Mouse (Mus musculus): ENCODE results near the gene Dtx1. TPM values are rescaled to one million over a fixed set of nuclear protein-coding genes. Genes with fewer than 3 reads are reported as not detected.

Dtx1 gene
- polyA plus RNA-seq, 1 experiment from 2014 or later: 0.06 TPM

DNA sequence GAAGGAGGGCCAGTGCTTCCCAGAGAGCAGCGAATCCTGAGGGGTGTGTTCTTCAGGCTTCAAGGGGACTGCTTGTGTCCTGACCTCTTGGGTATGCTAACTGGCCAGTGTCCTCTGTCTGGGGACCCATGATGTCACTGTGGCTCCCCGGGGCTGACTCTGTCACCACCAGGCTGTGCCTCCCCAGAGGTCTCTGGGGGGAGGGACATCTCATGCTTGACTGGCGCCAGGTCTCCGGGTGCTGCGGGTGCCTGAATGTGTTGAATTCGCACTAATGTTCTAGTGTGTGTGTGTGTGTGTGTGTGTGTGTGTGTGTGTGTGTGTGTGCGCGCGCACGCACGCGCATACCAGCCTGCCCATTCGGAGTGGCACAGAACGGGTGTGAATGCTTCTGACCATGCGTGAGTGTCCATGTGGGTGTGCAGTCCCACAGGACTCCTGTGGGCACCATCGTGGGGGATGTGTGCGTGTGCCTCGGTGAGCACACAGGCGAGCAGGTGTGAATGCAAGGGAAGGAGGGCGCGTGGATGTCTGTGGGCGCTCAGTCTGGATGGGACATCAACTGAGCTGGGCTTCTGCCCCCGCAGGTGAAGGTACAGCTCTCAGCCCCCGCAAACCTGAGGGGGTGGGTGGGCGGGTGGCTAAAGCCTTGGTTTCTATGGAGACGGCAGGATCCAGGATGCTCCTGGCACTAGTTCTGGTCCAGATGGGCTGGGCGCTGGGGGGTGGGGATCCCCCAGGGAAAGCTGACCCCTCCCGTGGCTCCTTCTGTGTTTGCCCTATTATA is 58.6 kb downstream of the Dtx1 start:
- H3K4me1 ChIP-seq (replicated peaks): peaks cover 21% of the 10 kb centered on the region
- H3K4me3 ChIP-seq (replicated peaks): no peak overlapping the region
- no peaks in the 10 kb centered on the region for H3K9me3 ChIP-seq (replicated peaks)
- no peak for ATAC-seq (ENCODE audit: insufficient read depth)
- WGBS (ENCODE audit: insufficient replicate concordance): 67% methylated on average over 28 of the region's 28 CpGs
- H3K27ac ChIP-seq (replicated peaks): no peak overlapping the region
- H3K36me3 ChIP-seq (replicated peaks): no peaks in the 10 kb centered on the region
- H3K4me2 ChIP-seq: no peak overlapping the region
- H3K9ac ChIP-seq: no peak overlapping the region
- H3K27me3 ChIP-seq: peaks cover 55% of the 10 kb centered on the region

- peaks cover 65% of the 10 kb centered on the region for H3K27me3 ChIP-seq
- no peak overlapping the region for H3K27ac ChIP-seq (replicated peaks)
These were observed 60.5 kb downstream of the Dtx1 start for GRCm38 (mm10) chr5:120651230-120651629.

GRCm38 (mm10) chr5:120649938-120650337 is 61.8 kb downstream of the Dtx1 start:
- Histone ChIP-seq H3K9me3 (replicated peaks) (no peaks in the 10 kb centered on the region), H3K9ac (no peak overlapping the region), H3K27me3 (peaks cover 70% of the 10 kb centered on the region), H3K4me2 (no peak overlapping the region), H3K27ac (replicated peaks) (no peak overlapping the region), H3K4me1 (replicated peaks) (peaks cover 23% of the 10 kb centered on the region), H3K36me3 (replicated peaks) (no peaks in the 10 kb centered on the region), H3K4me3 (replicated peaks) (no peak overlapping the region)
- 19% methylated on average over 13 of the region's 13 CpGs for WGBS (ENCODE audit: insufficient replicate concordance)
- no peak for ATAC-seq (ENCODE audit: insufficient read depth)

More at GRCm38 (mm10) chr5:120651230-120651629, 60.5 kb downstream of the Dtx1 start:
- 37% methylated on average over 5 of the region's 5 CpGs for WGBS (ENCODE audit: insufficient replicate concordance)
- no peak overlapping the region for H3K4me2 ChIP-seq
- no peak overlapping the region for H3K9ac ChIP-seq
- H3K4me3 ChIP-seq (replicated peaks): no peak overlapping the region
- ATAC-seq (ENCODE audit: insufficient read depth): no peak
- peaks cover 23% of the 10 kb centered on the region for H3K4me1 ChIP-seq (replicated peaks)
- no peaks in the 10 kb centered on the region for H3K36me3 ChIP-seq (replicated peaks)
- H3K9me3 ChIP-seq (replicated peaks): no peaks in the 10 kb centered on the region

DNA sequence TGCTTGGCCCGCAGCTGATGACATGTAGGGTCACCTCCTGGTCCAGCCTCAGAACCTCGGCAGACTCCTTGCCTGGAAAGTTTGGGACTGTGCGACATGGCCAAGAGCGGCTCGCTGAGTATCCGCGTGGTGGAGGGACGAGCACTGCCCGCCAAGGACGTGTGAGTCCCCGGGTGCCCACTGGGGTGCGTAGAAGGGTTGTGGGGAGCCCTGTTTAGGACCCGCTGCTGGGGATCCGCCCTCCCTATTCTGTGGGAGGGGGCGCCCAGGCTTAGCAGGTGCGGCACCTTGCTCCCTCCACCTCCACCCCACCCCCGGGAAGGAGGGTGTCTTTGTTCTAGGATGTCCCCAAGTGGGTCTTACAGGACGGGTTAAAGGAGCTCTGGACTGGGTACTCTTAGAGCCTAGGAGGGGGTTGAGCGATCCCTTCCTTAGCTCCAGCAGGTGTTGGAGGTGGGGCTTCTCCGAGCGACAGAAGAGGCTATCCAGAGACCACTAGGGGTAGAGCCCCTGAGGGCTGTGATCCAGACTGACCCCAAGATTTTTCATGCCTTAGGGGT is 62.3 kb downstream of the Dtx1 start:
- H3K4me3 ChIP-seq (replicated peaks): peak overlapping the region; percentile 41
- no peaks in the 10 kb centered on the region for H3K36me3 ChIP-seq (replicated peaks)
- H3K4me1 ChIP-seq (replicated peaks): peaks cover 23% of the 10 kb centered on the region
- H3K9ac ChIP-seq: no peak overlapping the region; the same call in 1 of the 2 replicates
- peak overlapping the region; percentile 67 for H3K4me2 ChIP-seq
- ATAC-seq (ENCODE audit: insufficient read depth): 0 out of 2 replicates have a peak, but pooled peaks have one; percentile 5
- no peak overlapping the region for H3K27ac ChIP-seq (replicated peaks)
- peaks cover 70% of the 10 kb centered on the region for H3K27me3 ChIP-seq
- no peaks in the 10 kb centered on the region for H3K9me3 ChIP-seq (replicated peaks)
- 7% methylated on average over 21 of the region's 21 CpGs for WGBS (ENCODE audit: insufficient replicate concordance)

DNA sequence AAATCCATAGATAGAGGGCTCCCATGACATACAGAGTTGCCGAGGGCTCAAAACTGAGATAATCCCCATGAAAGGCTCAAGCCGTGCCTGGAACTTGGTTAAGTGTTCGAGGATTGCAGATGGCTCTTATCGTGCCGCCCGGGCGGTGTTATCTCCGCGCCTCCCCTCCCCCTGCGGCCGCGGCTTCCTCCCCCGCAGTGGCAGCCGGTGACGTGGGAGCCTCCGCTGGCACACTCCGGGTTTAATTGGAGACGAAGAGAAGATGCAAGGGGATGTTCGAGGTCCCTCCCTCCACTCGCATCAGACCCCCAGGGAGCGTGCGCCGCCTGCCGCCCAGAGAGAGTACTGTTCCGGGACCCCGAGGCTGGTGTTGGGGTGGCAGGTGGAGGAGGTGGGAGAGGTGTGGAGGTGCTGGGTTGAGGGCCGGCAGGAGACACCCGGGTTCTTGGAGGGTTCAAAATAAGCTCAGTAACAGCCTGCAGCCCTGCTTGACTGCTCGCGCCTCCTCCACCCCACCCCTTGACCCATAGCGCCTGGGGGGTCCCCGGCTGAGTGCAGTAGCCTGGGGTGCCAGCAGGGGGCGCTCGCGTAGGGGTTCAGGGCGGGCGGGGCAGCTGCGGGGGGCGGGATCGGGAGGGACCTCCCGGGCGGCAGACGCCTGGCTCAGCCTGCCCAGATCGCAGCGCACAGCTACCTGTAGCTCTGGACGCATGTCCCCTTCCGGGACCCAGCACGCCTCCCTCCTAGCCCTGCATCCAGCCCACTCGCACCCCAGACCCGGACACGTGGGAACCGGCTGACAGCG is 63.0 kb downstream of the Dtx1 start, which contains the start of gene Rasal1:
Rasal1 (plus strand) TSS at position 244 of the 805 bp plus-strand sequence.
- Histone ChIP-seq H3K9me3 (replicated peaks) (no peaks in the 10 kb centered on the region), H3K27ac (replicated peaks) (no peak within 1 kb of the TSS), H3K4me3 (replicated peaks) (peak within 1 kb of the TSS; percentile 41), H3K9ac (no peak within 1 kb of the TSS; the same call in 1 of the 2 replicates), H3K4me1 (replicated peaks) (peaks cover 23% of the 10 kb centered on the region), H3K36me3 (replicated peaks) (no peaks in the 10 kb centered on the region), H3K27me3 (peaks cover 77% of the 10 kb centered on the region), H3K4me2 (peak within 1 kb of the TSS; percentile 67)
- ATAC-seq (ENCODE audit: insufficient read depth): peak; percentile 59
- WGBS (ENCODE audit: insufficient replicate concordance): under 1% methylated on average over 53 of the region's 53 CpGs

GRCm38 (mm10) chr5:120647814-120648491 is 63.8 kb downstream of the Dtx1 start:
- Histone ChIP-seq H3K9ac (no peak overlapping the region), H3K9me3 (replicated peaks) (no peaks in the 10 kb centered on the region), H3K4me1 (replicated peaks) (peaks cover 23% of the 10 kb centered on the region), H3K27me3 (peaks cover 84% of the 10 kb centered on the region), H3K27ac (replicated peaks) (no peak overlapping the region), H3K4me3 (replicated peaks) (peak overlapping the region; percentile 41; the same call in 1 of the 2 replicates), H3K4me2 (peak overlapping the region; percentile 67), H3K36me3 (replicated peaks) (no peaks in the 10 kb centered on the region)
- WGBS (ENCODE audit: insufficient replicate concordance): 17% methylated on average over 12 of the region's 12 CpGs
- ATAC-seq (ENCODE audit: insufficient read depth): no peak

DNA sequence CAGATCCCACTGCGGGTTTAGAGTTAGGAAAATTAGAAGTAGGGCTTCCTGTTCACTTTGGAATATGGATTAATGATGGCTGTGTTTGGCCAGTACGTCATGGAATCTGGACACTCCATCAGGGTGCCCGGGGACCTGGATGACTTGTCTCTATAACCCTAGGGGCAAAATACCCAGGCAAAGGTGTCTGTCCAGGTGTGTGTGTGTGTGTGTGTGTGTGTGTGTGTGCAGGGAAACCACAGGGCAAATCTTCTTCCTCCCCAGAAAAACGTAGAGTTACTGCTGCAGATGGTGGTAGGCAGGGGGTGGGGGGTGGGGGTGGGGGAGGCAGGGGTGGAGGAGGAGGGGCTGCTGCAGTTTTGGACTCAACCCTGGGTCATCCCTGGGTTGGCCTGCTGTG is 64.4 kb downstream of the Dtx1 start:
- Histone ChIP-seq H3K27ac (replicated peaks) (no peak overlapping the region), H3K4me1 (replicated peaks) (peaks cover 23% of the 10 kb centered on the region), H3K9me3 (replicated peaks) (no peaks in the 10 kb centered on the region), H3K4me3 (replicated peaks) (no peak overlapping the region), H3K9ac (no peak overlapping the region), H3K36me3 (replicated peaks) (no peaks in the 10 kb centered on the region), H3K4me2 (no peak overlapping the region), H3K27me3 (peaks cover 79% of the 10 kb centered on the region)
- WGBS (ENCODE audit: insufficient replicate concordance): 46% methylated on average over 4 of the region's 4 CpGs
- ATAC-seq (ENCODE audit: insufficient read depth): no peak

DNA sequence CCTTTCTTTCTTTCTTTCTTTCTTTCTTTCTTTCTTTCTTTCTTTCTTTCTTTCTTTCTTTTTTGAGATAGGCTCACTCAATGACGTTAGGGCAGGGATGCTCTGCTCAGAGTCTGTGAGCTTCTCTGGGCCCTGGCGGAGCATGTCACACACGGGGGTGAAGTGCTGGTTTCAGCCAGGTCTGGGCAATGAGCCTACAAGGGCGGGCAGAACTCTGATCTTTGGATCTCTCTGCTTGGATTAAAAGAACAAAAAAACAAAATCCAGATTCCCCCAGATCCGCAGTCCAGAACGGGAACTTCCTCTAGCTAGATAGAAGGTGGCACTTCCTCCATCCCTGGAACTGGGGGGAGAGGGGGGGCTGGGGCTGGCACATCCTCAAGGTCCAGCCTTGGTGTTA is 65.9 kb downstream of the Dtx1 start:
- peaks cover 69% of the 10 kb centered on the region for H3K27me3 ChIP-seq
- 37% methylated on average over 6 of the region's 6 CpGs for WGBS (ENCODE audit: insufficient replicate concordance)

GRCm38 (mm10) chr5:120644227-120644626 is 67.5 kb downstream of the Dtx1 start:
- peaks cover 14% of the 10 kb centered on the region for H3K4me1 ChIP-seq (replicated peaks)
- no peaks in the 10 kb centered on the region for H3K36me3 ChIP-seq (replicated peaks)
- H3K27me3 ChIP-seq: peaks cover 52% of the 10 kb centered on the region
- no peak overlapping the region for H3K4me2 ChIP-seq
- no peak overlapping the region for H3K4me3 ChIP-seq (replicated peaks)
- ATAC-seq (ENCODE audit: insufficient read depth): no peak
- H3K9me3 ChIP-seq (replicated peaks): no peaks in the 10 kb centered on the region
- no peak overlapping the region for H3K27ac ChIP-seq (replicated peaks)
- H3K9ac ChIP-seq: no peak overlapping the region
- WGBS (ENCODE audit: insufficient replicate concordance): 17% methylated on average over 3 of the region's 3 CpGs

More for the DNA sequence above, 65.9 kb downstream of the Dtx1 start:
- Histone ChIP-seq H3K9me3 (replicated peaks) (no peaks in the 10 kb centered on the region), H3K4me3 (replicated peaks) (no peak overlapping the region), H3K27ac (replicated peaks) (no peak overlapping the region), H3K36me3 (replicated peaks) (no peaks in the 10 kb centered on the region), H3K4me1 (replicated peaks) (peaks cover 17% of the 10 kb centered on the region), H3K4me2 (no peak overlapping the region), H3K9ac (no peak overlapping the region)
- ATAC-seq (ENCODE audit: insufficient read depth): no peak

DNA sequence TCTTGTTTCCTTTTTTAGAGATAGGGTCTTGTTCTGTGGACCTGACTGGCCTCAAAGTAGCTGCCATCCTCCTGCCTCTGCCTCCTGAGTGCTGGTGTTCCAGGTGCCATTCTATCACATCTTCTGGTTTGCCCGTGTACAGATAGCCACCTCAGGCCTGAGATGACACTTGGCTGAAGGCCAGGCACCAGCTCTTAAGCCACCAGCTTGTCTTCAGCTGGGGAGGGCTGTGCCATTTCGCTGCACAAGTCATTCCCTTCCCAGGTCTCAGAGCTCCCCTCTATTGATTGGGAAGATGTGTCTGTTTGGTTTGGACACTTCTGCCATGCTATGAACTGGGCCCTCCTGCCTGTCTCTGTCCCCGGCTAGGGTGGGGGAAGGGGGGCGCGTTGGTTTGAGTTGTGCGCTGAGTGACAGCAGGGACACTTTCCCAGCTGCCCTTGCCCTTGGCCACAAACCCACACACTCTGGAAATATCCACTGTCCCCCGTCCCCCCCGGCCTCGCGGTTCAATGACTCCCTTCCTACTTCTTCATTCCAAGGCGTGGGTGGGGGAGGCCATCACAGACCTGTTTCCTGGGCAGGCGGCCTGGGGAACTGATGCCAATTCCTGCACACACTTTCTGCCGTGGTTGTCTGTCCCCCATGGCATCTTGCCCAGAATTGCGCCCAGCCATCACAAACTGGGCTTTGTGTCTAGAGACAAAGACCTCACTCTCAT is 68.2 kb downstream of the Dtx1 start:
- no peak for ATAC-seq (ENCODE audit: insufficient read depth)
- H3K27ac ChIP-seq (replicated peaks): no peak overlapping the region
- H3K4me1 ChIP-seq (replicated peaks): peaks cover 7% of the 10 kb centered on the region
- no peaks in the 10 kb centered on the region for H3K9me3 ChIP-seq (replicated peaks)
- no peak overlapping the region for H3K4me3 ChIP-seq (replicated peaks)
- H3K36me3 ChIP-seq (replicated peaks): no peaks in the 10 kb centered on the region
- no peak overlapping the region for H3K9ac ChIP-seq
- no peak overlapping the region for H3K4me2 ChIP-seq
- WGBS (ENCODE audit: insufficient replicate concordance): 17% methylated on average over 14 of the region's 14 CpGs
- peaks cover 45% of the 10 kb centered on the region for H3K27me3 ChIP-seq

All from liver, embryonic 15.5 days (tissue).